Mouse (Mus musculus) lung, postnatal 0 days (tissue): ENCODE results near the gene Aamp.
A peak's percentile ranks its signal among the peaks of the same experiment; 100 is the strongest.

Source experiments
- CTCF ChIP-seq: IDR thresholded peaks from 2 replicates; pipeline ENCODE4 v1.5.1; 2016; ENCODE audit warnings: antibody characterized with exemption, mild to moderate bottlenecking
- EP300 ChIP-seq: IDR thresholded peaks from 2 replicates; pipeline ENCODE4 v1.6.1; 2016; ENCODE audit warnings: antibody characterized with exemption, mild to moderate bottlenecking, control low read depth

- TF ChIP-seq EP300 (no peak), CTCF (0 out of 2 replicates have a peak, but pooled peaks have one; percentile 12)
Measured at GRCm38 (mm10) chr1:74256782-74257181, 27.8 kb downstream of the Aamp start.
